Mouse (Mus musculus) heart, embryonic 13.5 days (tissue): ENCODE results near the gene Rpl23a. TPM values are rescaled to one million over a fixed set of nuclear protein-coding genes. Genes with fewer than 3 reads are reported as not detected.

ENCODE experiments used
- ATAC-seq: fragments of 200-750 bp; cut with Nextera tagmentation; 2 replicates; pipeline ENCODE4 v1.8.0; 2017; ENCODE audit warnings: moderate TSS enrichment; ENCODE audit not compliant: insufficient number of reproducible peaks, low FRiP score, low TSS enrichment; ENCODE audit errors: extremely low read depth
- H3K27ac ChIP-seq: fragments of 300-500 bp; sonication (generic); replicated peaks from 2 replicates; pipeline ENCODE4 v1.5.1; 2015; ENCODE audit warnings: moderate library complexity, mild to moderate bottlenecking, inconsistent platforms
- H3K27me3 ChIP-seq: fragments of 300-500 bp; sonication (generic); replicated peaks from 2 replicates; pipeline ENCODE4 v1.6.1; 2015; ENCODE audit warnings: mild to moderate bottlenecking, inconsistent platforms
- H3K36me3 ChIP-seq: fragments of 300-500 bp; sonication (generic); 2 replicates; pipeline ENCODE4 v1.6.1; 2015; ENCODE audit warnings: mild to moderate bottlenecking, inconsistent platforms
- H3K4me1 ChIP-seq: fragments of 300-500 bp; sonication (generic); 2 replicates; pipeline ENCODE4 v1.6.1; 2015; ENCODE audit warnings: inconsistent platforms
- H3K4me2 ChIP-seq: fragments of 300-500 bp; sonication (generic); 2 replicates; pipeline ENCODE4 v1.6.1; 2015; ENCODE audit warnings: inconsistent platforms, mild to moderate bottlenecking, moderate library complexity
- H3K4me3 ChIP-seq: fragments of 300-500 bp; sonication (generic); 2 replicates; pipeline ENCODE4 v1.5.1; 2015; ENCODE audit warnings: moderate library complexity, mild to moderate bottlenecking, inconsistent platforms
- H3K9ac ChIP-seq: fragments of 300-500 bp; sonication (generic); 2 replicates; pipeline ENCODE4 v1.6.1; 2015; ENCODE audit warnings: inconsistent platforms, mild to moderate bottlenecking, moderate library complexity
- H3K9me3 ChIP-seq: fragments of 300-500 bp; sonication (generic); 2 replicates; pipeline ENCODE4 v1.6.1; 2016; ENCODE audit warnings: inconsistent platforms
- WGBS: fragments of 180-500 bp; shearing (Covaris S2); methylation state at CpG from one replicate; pipeline ENCODE4 v1.1.7; 2015; ENCODE audit warnings: mixed read lengths; 5-methylcytosine and 5-hydroxymethylcytosine counted together
- polyA plus RNA-seq: library from polyadenylated mRNA; unstranded; fragments of >200 nt; fragmentation: Nextera tagmentation; extraction: Ambion mirVana; gene quantifications from 2 replicates; pipeline ENCODE4 v1.2.1, GENCODE M21; 2015

Gene Rpl23a
- polyA plus RNA-seq, 1 experiment from 2014 or later = 833 TPM

DNA sequence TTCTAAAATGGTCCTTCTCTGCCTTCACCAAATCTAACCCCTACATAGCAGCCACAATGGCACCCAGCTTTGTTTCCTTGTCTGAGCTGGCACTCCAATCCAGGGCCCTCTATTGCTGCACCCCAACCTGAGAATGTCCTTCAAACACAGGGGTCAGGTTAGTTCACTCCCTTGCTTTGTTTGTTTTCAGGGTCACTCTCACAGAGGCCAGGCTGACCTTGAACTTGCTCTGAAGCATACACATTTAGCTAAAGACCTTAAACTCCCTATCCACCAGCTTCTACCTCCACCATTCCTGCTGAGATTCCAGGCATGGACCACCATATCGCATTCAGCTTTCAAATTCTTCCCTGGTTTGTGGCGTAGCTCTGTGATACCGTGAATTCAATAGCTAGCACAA is 8.9 kb downstream of the Rpl23a start:
- H3K9me3 ChIP-seq = no peaks in the 10 kb centered on the region
- peaks cover 21% of the 10 kb centered on the region for H3K36me3 ChIP-seq
- no peaks in the 10 kb centered on the region for H3K27me3 ChIP-seq
- peaks cover 44% of the 10 kb centered on the region for H3K4me1 ChIP-seq
- no peak overlapping the region for H3K4me3 ChIP-seq
- 90% methylated on average over 3 of the region's 3 CpGs for WGBS
- no peak overlapping the region for H3K4me2 ChIP-seq
- H3K9ac ChIP-seq = no peak overlapping the region
- ATAC-seq = no peak
- H3K27ac ChIP-seq = no peak overlapping the region

DNA sequence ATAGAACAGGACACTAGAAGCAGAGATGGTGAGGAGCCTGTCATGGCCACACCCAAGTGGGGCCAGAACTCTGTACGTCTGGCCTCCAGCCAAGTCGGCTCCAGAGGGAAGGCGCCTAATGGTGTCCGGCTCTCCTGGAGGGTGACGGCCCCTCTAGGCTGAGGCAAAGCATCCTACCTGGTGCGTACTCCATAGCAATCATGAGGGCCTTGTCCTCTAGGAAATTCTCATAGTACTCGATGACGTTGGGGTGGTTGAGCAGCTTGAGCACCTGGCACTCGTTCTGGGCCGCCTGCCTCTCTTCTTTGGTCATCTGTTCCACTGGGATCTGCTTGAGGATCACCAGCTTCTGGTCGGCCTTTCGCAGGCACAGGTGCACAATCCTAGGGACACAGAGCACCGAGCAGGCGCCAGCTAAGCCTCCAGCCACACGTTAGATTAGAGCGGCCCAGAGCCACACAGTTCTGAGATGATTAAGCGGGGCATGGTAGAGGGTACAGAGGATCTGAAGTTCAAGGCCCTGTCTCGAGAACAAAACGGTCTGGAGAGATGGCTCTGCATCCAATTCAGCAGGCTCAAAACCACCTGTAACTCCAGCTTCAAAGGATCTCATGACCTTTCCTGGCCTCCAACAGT is 10.5 kb downstream of the Rpl23a start:
- ATAC-seq = no peak
- no peaks in the 10 kb centered on the region for H3K27me3 ChIP-seq
- peaks cover 17% of the 10 kb centered on the region for H3K36me3 ChIP-seq
- H3K9me3 ChIP-seq = no peaks in the 10 kb centered on the region
- H3K9ac ChIP-seq = peak overlapping the region; percentile 39; the same call in 1 of the 2 replicates
- 75% methylated on average over 19 of the region's 19 CpGs for WGBS
- H3K4me3 ChIP-seq = no peak overlapping the region
- no peak overlapping the region for H3K4me2 ChIP-seq
- no peak overlapping the region for H3K27ac ChIP-seq
- H3K4me1 ChIP-seq = peaks cover 37% of the 10 kb centered on the region

DNA sequence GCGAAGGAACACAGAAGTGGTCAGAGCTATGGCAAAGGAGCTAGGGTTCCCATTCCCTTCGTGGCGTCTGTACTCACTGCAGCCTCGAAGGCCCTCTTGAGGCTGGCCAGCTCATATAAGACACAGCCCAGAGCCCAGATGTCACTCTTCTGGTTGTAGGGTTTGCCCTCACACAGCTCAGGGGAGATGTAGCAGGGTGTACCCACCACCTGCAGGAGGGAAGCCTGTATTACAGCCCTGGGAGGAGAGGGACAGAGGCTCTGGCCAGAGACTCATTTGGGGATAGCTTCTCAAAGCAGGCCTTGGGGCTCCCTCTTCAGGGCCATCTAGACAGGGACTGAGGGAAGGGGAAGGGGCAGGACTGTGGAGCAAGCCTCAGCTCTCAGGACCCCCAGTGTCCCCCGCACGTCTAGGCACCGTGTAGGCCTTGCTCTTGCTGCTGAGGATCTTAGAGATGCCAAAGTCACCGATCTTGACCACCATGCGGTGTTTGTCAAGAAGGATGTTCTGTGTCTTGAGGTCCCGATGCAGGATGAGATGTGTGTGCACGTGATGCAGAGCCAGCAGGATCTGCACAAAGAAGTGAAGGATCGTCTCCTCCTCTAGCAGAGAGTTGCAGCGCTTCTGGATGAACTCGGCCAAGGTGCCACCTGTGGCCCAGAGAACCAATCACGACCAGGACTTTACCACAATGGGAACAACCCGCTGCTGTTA is 11.2 kb downstream of the Rpl23a start:
- ATAC-seq = no peak
- Histone ChIP-seq H3K4me1 (peaks cover 32% of the 10 kb centered on the region), H3K36me3 (peaks cover 17% of the 10 kb centered on the region), H3K4me3 (no peak overlapping the region), H3K9ac (no peak overlapping the region), H3K9me3 (no peaks in the 10 kb centered on the region), H3K27ac (no peak overlapping the region), H3K27me3 (no peaks in the 10 kb centered on the region), H3K4me2 (no peak overlapping the region)
- WGBS = 76% methylated on average over 16 of the region's 16 CpGs

DNA sequence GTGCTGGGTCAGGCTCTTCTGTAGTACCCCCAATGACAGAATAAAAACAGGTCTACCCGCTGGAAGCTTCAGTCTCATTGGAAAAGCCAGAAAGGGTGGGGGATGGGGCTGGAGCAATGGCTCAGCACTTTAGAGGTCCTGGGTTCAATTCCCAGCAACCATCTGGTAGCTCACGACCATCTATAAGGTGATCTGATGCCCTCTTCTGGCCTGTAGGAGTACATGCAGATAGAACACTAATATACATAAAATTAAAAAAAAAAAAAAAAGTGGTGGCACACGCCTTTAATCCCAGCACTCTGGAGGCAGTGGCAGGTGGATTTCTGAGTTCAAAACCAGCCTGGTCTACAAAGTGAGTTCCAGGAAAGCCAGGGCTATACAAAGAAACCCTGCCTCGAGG is 12.1 kb downstream of the Rpl23a start:
- no peak overlapping the region for H3K9ac ChIP-seq
- peaks cover 17% of the 10 kb centered on the region for H3K36me3 ChIP-seq
- H3K27ac ChIP-seq = no peak overlapping the region
- no peaks in the 10 kb centered on the region for H3K9me3 ChIP-seq
- no peak overlapping the region for H3K4me2 ChIP-seq
- no peaks in the 10 kb centered on the region for H3K27me3 ChIP-seq
- H3K4me1 ChIP-seq = peaks cover 36% of the 10 kb centered on the region
- ATAC-seq = no peak
- no peak overlapping the region for H3K4me3 ChIP-seq
- 70% methylated on average over 4 of the region's 4 CpGs for WGBS

DNA sequence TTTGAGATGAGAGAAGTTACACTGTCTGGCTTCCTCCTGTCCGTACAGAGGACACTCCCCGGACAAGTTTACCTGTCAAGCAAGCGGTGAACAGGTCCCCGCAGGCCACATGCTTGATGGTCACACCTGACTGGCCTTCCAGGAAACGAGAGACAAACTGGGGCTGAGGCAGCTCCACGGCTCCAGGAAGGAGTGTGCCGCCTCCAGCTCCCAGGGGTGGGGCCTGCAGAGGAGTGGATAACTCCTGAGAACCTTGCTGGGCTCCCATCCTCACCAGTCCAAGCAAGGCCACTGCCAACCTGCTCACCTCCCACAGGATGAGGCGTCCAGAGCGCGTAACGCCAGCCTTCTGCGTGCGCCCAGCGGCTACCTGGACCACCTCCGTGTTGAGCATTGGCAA is 13.1 kb downstream of the Rpl23a start:
- Histone ChIP-seq H3K9me3 (no peaks in the 10 kb centered on the region), H3K4me1 (peaks cover 37% of the 10 kb centered on the region), H3K27me3 (no peaks in the 10 kb centered on the region), H3K9ac (no peak overlapping the region), H3K4me2 (no peak overlapping the region), H3K4me3 (no peak overlapping the region), H3K36me3 (peaks cover 17% of the 10 kb centered on the region), H3K27ac (no peak overlapping the region)
- ATAC-seq = no peak
- 85% methylated on average over 15 of the region's 15 CpGs for WGBS

DNA sequence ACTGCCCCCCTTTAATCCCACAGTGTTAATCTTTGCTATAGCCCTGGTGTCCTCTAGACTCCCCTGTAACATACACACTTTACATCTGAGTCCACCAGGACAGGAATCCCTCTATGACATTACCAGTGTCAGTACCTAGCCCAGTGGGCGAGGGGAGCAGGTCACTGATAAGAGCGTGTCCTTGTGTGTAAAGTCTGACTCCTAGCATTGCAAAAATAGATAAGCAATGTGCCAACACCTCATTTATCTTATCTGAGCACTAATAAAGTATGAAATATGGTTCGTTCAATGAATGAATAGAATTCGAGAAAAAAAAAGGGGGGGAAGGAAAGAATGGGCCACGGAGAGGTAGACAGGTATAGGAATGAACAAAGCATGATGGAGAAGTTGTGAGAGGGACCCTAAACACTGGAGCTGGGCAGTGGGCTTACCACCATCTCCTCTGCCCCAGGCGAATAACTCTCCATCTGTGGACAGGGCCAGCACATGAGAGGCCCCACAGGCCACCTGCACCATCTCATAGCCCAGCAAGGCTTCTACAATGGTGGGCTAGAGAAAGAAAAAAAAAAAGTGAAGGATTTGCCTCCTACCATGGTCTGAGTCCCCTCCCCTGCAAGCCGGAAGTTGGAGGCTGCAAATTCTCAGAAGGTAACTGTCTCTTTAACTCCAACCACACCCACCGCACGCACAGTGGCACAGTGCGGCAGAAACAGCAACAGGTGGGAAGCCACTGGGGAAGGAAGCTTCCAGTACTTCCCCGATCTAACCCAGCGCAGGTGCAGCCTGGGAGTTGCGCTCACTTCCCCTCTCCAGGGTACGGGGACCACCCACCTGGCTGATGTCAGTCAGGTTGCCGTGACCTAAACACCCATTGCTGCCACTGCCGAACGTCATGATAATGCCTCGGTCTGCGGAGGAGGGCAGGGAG is 14.6 kb downstream of the Rpl23a start:
- Histone ChIP-seq H3K27me3 (no peaks in the 10 kb centered on the region), H3K36me3 (peaks cover 17% of the 10 kb centered on the region), H3K9ac (no peak overlapping the region), H3K4me3 (no peak overlapping the region), H3K9me3 (no peaks in the 10 kb centered on the region), H3K4me1 (peaks cover 30% of the 10 kb centered on the region), H3K27ac (no peak overlapping the region), H3K4me2 (peak overlapping the region; percentile 32; the same call in 1 of the 2 replicates)
- 57% methylated on average over 19 of the region's 19 CpGs for WGBS
- ATAC-seq = no peak

DNA sequence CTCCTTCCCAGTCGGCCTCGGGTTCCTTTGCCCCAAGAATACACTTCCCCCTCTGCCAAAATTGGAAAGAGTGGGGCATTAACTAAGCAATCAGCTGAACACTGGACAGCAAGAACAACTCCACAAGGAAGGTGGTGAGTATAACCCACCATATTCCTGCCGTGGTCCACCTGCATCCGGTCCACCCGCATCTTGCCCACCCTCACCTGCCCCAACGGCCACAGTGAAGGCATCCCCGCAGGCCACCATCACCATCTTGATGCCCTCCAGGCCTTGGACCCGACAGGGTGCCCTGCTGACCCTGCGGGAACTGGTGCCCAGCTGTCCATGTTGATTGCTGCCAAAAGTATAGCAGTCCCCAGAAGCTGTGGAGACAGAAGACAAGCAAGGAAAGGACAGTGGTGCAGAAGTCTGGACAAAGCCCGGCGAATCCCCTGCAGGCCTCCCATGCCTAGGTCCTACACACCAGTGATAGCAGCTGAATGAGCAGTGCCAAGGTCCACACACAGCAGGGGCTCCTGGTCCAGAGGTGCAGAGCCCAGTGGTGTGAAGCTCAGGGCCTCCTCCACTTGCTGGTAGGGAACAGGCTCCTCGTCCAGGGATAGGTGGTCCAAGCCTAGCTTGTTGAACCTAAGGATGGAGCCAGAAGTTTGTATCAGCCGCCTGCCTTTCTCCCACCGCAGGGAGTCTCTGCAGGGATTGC is 16.0 kb downstream of the Rpl23a start:
- WGBS = 86% methylated on average over 14 of the region's 14 CpGs
- ATAC-seq = no peak

DNA sequence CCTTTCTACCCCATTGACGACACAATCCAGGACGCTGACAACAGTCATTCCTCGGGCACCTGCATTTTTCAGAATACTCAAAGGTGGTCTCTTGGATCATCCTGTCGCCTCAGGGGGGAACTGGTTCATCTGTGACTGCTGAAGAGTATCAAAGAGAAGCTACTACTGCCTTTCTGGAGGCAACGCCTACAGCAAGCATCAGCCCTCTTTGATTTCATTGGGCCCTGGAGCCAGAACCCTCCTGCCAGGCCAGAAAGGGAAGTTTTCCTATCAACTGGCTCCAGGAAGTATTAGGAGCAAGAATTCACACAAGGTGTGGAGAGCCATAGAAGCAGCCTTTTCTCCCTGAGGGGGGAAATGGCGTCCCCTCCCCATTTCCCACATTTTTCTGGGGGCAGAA is 16.7 kb downstream of the Rpl23a start:
- H3K27ac ChIP-seq = no peak overlapping the region
- ATAC-seq = no peak
- peaks cover 16% of the 10 kb centered on the region for H3K36me3 ChIP-seq

More for the DNA sequence above, 16.0 kb downstream of the Rpl23a start:
- H3K4me3 ChIP-seq = no peak overlapping the region
- peaks cover 38% of the 10 kb centered on the region for H3K4me1 ChIP-seq
- H3K9me3 ChIP-seq = no peaks in the 10 kb centered on the region
- H3K27me3 ChIP-seq = no peaks in the 10 kb centered on the region
- H3K4me2 ChIP-seq = no peak overlapping the region
- peaks cover 16% of the 10 kb centered on the region for H3K36me3 ChIP-seq
- no peak overlapping the region for H3K27ac ChIP-seq
- no peak overlapping the region for H3K9ac ChIP-seq

DNA sequence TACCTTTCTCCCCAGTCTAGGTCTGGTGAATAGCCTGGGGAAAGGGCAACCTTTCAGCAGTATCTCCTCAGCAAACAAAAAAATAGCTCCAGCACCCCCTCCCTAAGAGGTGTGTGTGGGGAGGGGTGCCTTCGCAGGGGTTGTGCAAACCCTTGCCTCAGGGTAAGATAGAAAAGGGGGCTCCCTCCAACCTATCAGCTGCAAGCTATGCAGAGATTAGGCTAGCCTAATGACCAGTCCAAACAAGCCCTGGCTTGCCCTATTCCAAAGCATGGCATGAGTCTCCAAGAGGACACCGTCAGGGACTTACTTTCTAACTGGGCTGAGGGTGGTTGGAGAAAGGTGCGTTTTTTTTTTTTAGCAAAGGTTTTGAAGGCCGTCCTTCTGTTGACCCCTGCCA is 17.2 kb downstream of the Rpl23a start:
- no peak for ATAC-seq
- H3K27me3 ChIP-seq = no peaks in the 10 kb centered on the region
- 46% methylated on average over 4 of the region's 4 CpGs for WGBS
- peak overlapping the region; percentile 96 for H3K27ac ChIP-seq
- peak overlapping the region; percentile 80 for H3K4me2 ChIP-seq
- H3K9me3 ChIP-seq = no peaks in the 10 kb centered on the region
- peak overlapping the region; percentile 94 for H3K9ac ChIP-seq
- H3K4me3 ChIP-seq = peak overlapping the region; percentile 84
- H3K4me1 ChIP-seq = peaks cover 39% of the 10 kb centered on the region
- H3K36me3 ChIP-seq = peaks cover 18% of the 10 kb centered on the region

More for the DNA sequence above, 16.7 kb downstream of the Rpl23a start:
- H3K4me3 ChIP-seq = no peak overlapping the region
- no peak overlapping the region for H3K9ac ChIP-seq
- WGBS = 66% methylated on average over 6 of the region's 6 CpGs
- no peaks in the 10 kb centered on the region for H3K27me3 ChIP-seq
- no peak overlapping the region for H3K4me2 ChIP-seq
- no peaks in the 10 kb centered on the region for H3K9me3 ChIP-seq
- H3K4me1 ChIP-seq = peaks cover 39% of the 10 kb centered on the region

DNA sequence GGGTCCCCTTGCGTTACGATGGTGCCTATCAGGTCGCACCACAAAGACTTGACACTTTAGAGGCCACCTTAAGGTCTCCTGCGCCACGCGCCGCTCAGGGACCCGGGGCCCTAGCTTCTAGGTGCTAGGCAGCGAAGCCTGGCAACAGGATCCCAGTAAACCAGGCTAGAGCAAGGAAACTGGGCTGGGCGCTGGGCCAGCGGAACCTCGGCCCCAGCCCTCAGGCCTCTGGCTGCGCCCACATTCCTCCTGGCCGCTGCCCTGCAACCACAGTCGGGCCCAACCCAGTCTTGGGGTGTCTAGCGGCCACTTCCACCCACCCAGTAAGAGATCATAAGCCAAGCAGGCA is 17.6 kb downstream of the Rpl23a start:
- H3K4me3 ChIP-seq = peak overlapping the region; percentile 84
- H3K27me3 ChIP-seq = no peaks in the 10 kb centered on the region
- H3K4me1 ChIP-seq = peaks cover 39% of the 10 kb centered on the region
- ATAC-seq = peak; percentile 14; the same call in 1 of the 2 replicates
- H3K9ac ChIP-seq = peak overlapping the region; percentile 94
- 1% methylated on average over 16 of the region's 16 CpGs for WGBS
- no peaks in the 10 kb centered on the region for H3K9me3 ChIP-seq
- H3K27ac ChIP-seq = peak overlapping the region; percentile 96
- H3K36me3 ChIP-seq = peaks cover 18% of the 10 kb centered on the region
- H3K4me2 ChIP-seq = peak overlapping the region; percentile 80
